Mouse (Mus musculus) neutrophil, adult 83 days (primary cell): ENCODE data around the gene Myl4. TPM values are rescaled to one million over a fixed set of nuclear protein-coding genes. Genes with fewer than 3 reads are reported as not detected.

Experiments
- total RNA-seq, 2 experiments: library from RNA; stranded (reverse); gene quantifications; one replicate each; pipeline ENCODE4 v1.2.4; 2023

Myl4 gene
- total RNA-seq = 1 to 10 TPM; 2.1 to 2.7 TPM

DNA sequence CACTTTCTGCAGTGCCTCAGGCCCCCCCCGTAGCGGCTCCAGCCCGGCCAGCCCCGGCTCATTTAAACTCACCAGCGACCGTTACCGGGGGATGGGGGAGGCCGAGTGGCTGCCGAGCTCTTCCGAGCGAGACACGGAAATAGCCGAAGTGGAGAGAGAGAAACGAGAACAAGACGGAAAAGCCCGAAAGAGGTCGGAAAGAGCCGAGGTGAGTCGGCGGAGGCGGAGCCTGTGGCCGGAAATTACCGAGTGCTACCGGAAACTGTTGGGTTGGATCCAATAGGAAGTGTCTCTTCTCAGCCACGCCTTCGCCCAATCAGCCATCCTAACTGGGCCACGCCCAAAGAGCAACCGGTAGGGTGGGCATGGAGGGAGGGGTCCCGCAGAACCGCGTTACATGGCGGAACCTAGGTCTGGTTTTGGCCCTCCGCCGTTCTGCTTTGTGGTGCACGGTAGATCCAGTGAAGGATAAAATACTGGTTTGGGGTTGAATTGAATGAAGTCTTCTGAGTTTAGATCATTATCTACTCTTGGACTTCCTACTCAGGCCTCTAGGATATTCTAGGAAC is at the start of gene Myl4, which contains the start of gene Cdc27:
TSS of gene Myl4 (plus strand) at position 258 of the 569 bp plus-strand sequence.
TSS of gene Cdc27 (minus strand) at position 215 of the 569 bp plus-strand sequence.

DNA sequence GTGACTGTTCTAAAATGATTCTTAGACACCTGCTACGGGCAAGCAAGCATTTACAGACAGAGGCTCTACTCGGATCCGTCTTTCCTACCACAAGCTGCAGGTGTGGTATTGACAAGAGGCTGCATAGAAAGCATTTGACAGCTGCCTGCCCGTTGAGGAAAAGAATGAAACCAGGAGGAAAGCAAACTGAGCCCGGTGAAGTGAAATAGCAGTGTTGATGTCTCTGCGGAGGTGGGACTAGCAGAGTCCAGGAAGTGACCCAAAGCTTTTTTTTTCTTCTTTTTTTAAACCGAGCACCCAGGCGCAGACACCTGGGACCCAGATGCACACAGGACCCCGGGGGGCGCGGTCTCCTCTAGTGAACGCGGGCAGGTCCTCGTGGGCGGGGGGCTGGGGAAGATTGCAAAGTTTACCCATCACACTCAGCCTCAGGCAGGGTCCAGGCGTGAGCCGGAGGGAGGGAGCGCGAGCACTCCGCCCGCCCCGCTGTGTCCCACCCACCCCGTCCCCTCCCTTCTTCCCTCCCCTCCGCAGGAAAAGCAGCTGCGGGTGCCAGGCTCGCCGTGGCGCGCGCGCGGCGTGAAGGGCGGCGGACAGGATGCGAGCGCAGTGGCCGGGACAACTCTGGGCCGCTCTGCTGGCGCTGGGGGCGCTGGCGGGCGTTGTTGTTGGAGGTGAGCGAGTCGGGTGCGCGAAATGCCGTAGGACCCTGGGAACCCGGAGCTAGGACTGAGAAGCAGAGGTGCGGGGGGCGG is 57.2 kb downstream of the Myl4 start, which contains the start of gene Itgb3:
TSS of gene Itgb3 (plus strand) at position 510 of the 755 bp plus-strand sequence.

Other genes with a start within 250 kb of the Myl4 start
- 10 to 100 TPM; 52.0 to 56.6 TPM for gene Kansl1, start 81.8 kb upstream of the Myl4 start, total RNA-seq
- gene Cdc27, start within 50 bp of the Myl4 start, total RNA-seq = 10 to 100 TPM; 37.5 to 39.8 TPM
- 10 to 100 TPM; 34.2 to 35.9 TPM for gene Itgb3, start 57.3 kb downstream of the Myl4 start, total RNA-seq
- gene Gm11639, start 135.0 kb downstream of the Myl4 start, total RNA-seq = not detected